Mouse (Mus musculus): ENCODE measurements around the gene Atp2b2. TPM values are rescaled to one million over a fixed set of nuclear protein-coding genes. Genes with fewer than 3 reads are reported as not detected.

Gene Atp2b2
- polyA plus RNA-seq, 1 experiment from 2014 or later = 5.2 TPM

DNA sequence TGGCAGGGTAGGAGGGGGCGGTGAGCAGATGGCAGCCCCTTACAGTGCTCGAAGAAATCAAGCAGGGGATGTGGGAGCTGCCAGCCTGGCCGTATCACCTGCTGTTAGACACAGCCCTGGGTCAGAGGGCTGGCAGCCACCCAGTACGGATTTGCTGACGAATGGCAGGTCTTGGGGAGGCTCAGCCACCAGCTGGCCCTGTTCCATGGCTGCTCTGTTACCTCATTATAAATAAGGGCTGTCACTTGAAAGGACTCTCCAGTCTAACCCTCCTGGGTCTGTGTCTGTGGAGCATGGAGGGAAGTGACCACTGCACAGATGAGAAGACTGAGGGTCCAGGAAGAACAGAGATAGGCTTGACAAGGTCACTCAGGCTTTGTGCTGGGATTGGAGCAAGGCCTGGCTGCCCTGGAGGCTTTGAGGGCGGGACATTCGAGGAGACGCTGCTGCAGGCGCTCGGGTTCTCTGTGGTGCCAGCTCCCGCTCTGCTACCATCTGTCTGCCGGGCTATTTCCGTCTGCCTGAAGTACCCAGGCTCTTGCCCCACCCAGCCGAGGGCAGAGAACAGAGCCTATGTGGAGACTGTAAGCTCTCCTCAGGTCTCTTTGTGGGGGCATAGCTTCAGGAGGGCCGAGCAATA, 181.6 kb downstream of the Atp2b2 start:
- no peak overlapping the region for H3K9ac ChIP-seq (ENCODE audit: low read length)
- no peak overlapping the region for H3K27ac ChIP-seq (ENCODE audit: low read depth, low read length)
- no peaks in the 10 kb centered on the region for H3K27me3 ChIP-seq (ENCODE audit: control insufficient read depth, insufficient read depth, low read length)
- DNase-seq (ENCODE audit: low spot score) (peak; percentile 21), ATAC-seq (ENCODE audit: insufficient read depth, low FRiP score, low TSS enrichment) (peak; percentile 74)
- no peak overlapping the region for H3K4me3 ChIP-seq (ENCODE audit: low read depth, low read length)
- H3K4me1 ChIP-seq (ENCODE audit: control insufficient read depth, insufficient read depth, low read length) = 0 out of 2 replicates have a peak, but pooled peaks cover 2% of the 10 kb centered on the region
- H3K9me3 ChIP-seq (ENCODE audit: control insufficient read depth, low read length) = no peaks in the 10 kb centered on the region
- no peak overlapping the region for H3K4me2 ChIP-seq (ENCODE audit: low read depth)
- 54% methylated on average over 15 of the region's 15 CpGs for WGBS
- H3K36me3 ChIP-seq (ENCODE audit: control insufficient read depth, insufficient read depth, low read length) = no peaks in the 10 kb centered on the region

- no peak overlapping the region for H3K9ac ChIP-seq (ENCODE audit: low read length)
- H3K36me3 ChIP-seq (ENCODE audit: control insufficient read depth, insufficient read depth, low read length) = no peaks in the 10 kb centered on the region
- no peaks in the 10 kb centered on the region for H3K9me3 ChIP-seq (ENCODE audit: control insufficient read depth, low read length)
- ATAC-seq (ENCODE audit: insufficient read depth, low FRiP score, low TSS enrichment) (no peak), DNase-seq (ENCODE audit: low spot score) (no peak)
- H3K4me1 ChIP-seq (ENCODE audit: control insufficient read depth, insufficient read depth, low read length) = 0 out of 2 replicates have a peak, but pooled peaks cover 2% of the 10 kb centered on the region
- no peak overlapping the region for H3K27ac ChIP-seq (ENCODE audit: low read depth, low read length)
- no peak overlapping the region for H3K4me2 ChIP-seq (ENCODE audit: low read depth)
- WGBS = 71% methylated on average over 9 of the region's 9 CpGs
- no peaks in the 10 kb centered on the region for H3K27me3 ChIP-seq (ENCODE audit: control insufficient read depth, insufficient read depth, low read length)
- no peak overlapping the region for H3K4me3 ChIP-seq (ENCODE audit: low read depth, low read length)
Measured at GRCm38 (mm10) chr6:113860023-113860734, 182.2 kb downstream of the Atp2b2 start.

DNA sequence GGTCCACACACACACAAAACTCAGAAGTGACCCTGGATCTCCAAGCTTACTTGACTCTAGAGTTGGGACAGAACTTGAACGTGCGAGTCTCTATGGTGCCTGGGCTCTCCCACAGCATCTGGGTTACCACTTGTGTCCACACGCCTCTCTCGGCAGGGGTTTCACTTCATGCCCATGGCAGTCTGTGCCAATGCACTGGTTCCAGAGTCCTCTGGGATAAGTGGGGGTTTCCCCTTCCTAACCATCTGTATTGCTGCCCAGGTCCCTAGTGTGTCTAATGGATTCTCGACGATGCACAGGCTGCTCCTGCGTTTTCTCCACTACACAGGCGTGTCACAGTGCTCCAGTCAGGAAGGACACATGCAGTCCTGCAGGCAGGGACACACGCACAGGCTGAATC, 184.1 kb downstream of the Atp2b2 start:
- Histone ChIP-seq H3K9me3 (ENCODE audit: control insufficient read depth, low read length) (no peaks in the 10 kb centered on the region), H3K9ac (ENCODE audit: low read length) (no peak overlapping the region), H3K4me2 (ENCODE audit: low read depth) (no peak overlapping the region), H3K4me1 (ENCODE audit: control insufficient read depth, insufficient read depth, low read length) (0 out of 2 replicates have a peak, but pooled peaks cover 2% of the 10 kb centered on the region), H3K27ac (ENCODE audit: low read depth, low read length) (no peak overlapping the region), H3K36me3 (ENCODE audit: control insufficient read depth, insufficient read depth, low read length) (no peaks in the 10 kb centered on the region), H3K27me3 (ENCODE audit: control insufficient read depth, insufficient read depth, low read length) (no peaks in the 10 kb centered on the region), H3K4me3 (ENCODE audit: low read depth, low read length) (no peak overlapping the region)
- DNase-seq (ENCODE audit: low spot score) (no peak), ATAC-seq (ENCODE audit: insufficient read depth, low FRiP score, low TSS enrichment) (no peak)
- WGBS = 85% methylated on average over 9 of the region's 9 CpGs

DNA sequence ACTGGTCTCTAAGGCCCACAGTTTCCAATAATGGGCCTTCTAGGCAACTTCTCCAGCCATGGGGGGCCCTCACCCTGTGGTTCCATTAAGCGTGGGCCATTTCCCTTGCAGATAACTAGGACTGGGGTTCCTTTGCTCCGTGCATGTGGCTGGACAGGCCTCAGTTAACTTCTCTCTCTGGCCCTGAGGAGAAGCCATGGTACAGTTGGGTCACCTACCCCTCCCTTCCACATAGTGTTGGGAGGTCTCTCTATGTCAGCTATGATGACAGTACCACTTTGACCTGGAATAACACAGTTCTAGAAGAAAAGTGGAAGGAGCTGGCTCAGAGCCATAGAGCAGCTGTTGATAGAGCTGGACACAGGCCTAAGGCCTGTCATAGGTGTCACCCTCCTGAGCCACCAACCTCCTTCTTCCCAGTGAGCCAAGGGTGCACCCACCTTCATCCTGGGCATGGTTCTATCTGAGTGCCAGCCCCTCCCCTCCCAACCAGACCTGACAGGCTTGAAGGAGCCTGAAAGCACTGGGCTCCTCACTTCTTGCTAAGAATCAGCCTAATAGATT, 185.0 kb downstream of the Atp2b2 start:
- no peaks in the 10 kb centered on the region for H3K36me3 ChIP-seq (ENCODE audit: control insufficient read depth, insufficient read depth, low read length)
- H3K27ac ChIP-seq (ENCODE audit: low read depth, low read length) = no peak overlapping the region
- no peak overlapping the region for H3K4me2 ChIP-seq (ENCODE audit: low read depth)
- ATAC-seq (ENCODE audit: insufficient read depth, low FRiP score, low TSS enrichment) (no peak), DNase-seq (ENCODE audit: low spot score) (no peak)
- 79% methylated on average over 2 of the region's 2 CpGs for WGBS
- no peaks in the 10 kb centered on the region for H3K9me3 ChIP-seq (ENCODE audit: control insufficient read depth, low read length)
- H3K27me3 ChIP-seq (ENCODE audit: control insufficient read depth, insufficient read depth, low read length) = no peaks in the 10 kb centered on the region
- no peak overlapping the region for H3K9ac ChIP-seq (ENCODE audit: low read length)
- 0 out of 2 replicates have a peak, but pooled peaks cover 2% of the 10 kb centered on the region for H3K4me1 ChIP-seq (ENCODE audit: control insufficient read depth, insufficient read depth, low read length)
- H3K4me3 ChIP-seq (ENCODE audit: low read depth, low read length) = no peak overlapping the region

GRCm38 (mm10) chr6:113856790-113857189, 185.6 kb downstream of the Atp2b2 start:
- no peak overlapping the region for H3K4me2 ChIP-seq (ENCODE audit: low read depth)
- ATAC-seq (ENCODE audit: insufficient read depth, low FRiP score, low TSS enrichment) (0 out of 2 replicates have a peak, but pooled peaks have one; percentile 32), DNase-seq (ENCODE audit: low spot score) (no peak)
- H3K9ac ChIP-seq (ENCODE audit: low read length) = no peak overlapping the region
- H3K27ac ChIP-seq (ENCODE audit: low read depth, low read length) = no peak overlapping the region
- 0 out of 2 replicates have a peak, but pooled peaks cover 2% of the 10 kb centered on the region for H3K4me1 ChIP-seq (ENCODE audit: control insufficient read depth, insufficient read depth, low read length)
- no peak overlapping the region for H3K4me3 ChIP-seq (ENCODE audit: low read depth, low read length)
- no peaks in the 10 kb centered on the region for H3K27me3 ChIP-seq (ENCODE audit: control insufficient read depth, insufficient read depth, low read length)
- 71% methylated on average over 15 of the region's 15 CpGs for WGBS
- no peaks in the 10 kb centered on the region for H3K9me3 ChIP-seq (ENCODE audit: control insufficient read depth, low read length)
- H3K36me3 ChIP-seq (ENCODE audit: control insufficient read depth, insufficient read depth, low read length) = no peaks in the 10 kb centered on the region

GRCm38 (mm10) chr6:113856095-113856646, 186.2 kb downstream of the Atp2b2 start:
- Histone ChIP-seq H3K9me3 (ENCODE audit: control insufficient read depth, low read length) (no peaks in the 10 kb centered on the region), H3K4me2 (ENCODE audit: low read depth) (no peak overlapping the region), H3K27me3 (ENCODE audit: control insufficient read depth, insufficient read depth, low read length) (no peaks in the 10 kb centered on the region), H3K4me3 (ENCODE audit: low read depth, low read length) (no peak overlapping the region), H3K9ac (ENCODE audit: low read length) (no peak overlapping the region), H3K36me3 (ENCODE audit: control insufficient read depth, insufficient read depth, low read length) (no peaks in the 10 kb centered on the region), H3K4me1 (ENCODE audit: control insufficient read depth, insufficient read depth, low read length) (0 out of 2 replicates have a peak, but pooled peaks cover 2% of the 10 kb centered on the region), H3K27ac (ENCODE audit: low read depth, low read length) (no peak overlapping the region)
- 81% methylated on average over 1 of the region's 1 CpGs for WGBS
- ATAC-seq (ENCODE audit: insufficient read depth, low FRiP score, low TSS enrichment) (no peak), DNase-seq (ENCODE audit: low spot score) (no peak)

- DNase-seq (ENCODE audit: low spot score) (no peak), ATAC-seq (ENCODE audit: insufficient read depth, low FRiP score, low TSS enrichment) (no peak; the same call in 1 of the 2 replicates)
- no peak overlapping the region for H3K4me2 ChIP-seq (ENCODE audit: low read depth)
- no peaks in the 10 kb centered on the region for H3K9me3 ChIP-seq (ENCODE audit: control insufficient read depth, low read length)
- no peaks in the 10 kb centered on the region for H3K27me3 ChIP-seq (ENCODE audit: control insufficient read depth, insufficient read depth, low read length)
- H3K4me1 ChIP-seq (ENCODE audit: control insufficient read depth, insufficient read depth, low read length) = no peaks in the 10 kb centered on the region
- no peaks in the 10 kb centered on the region for H3K36me3 ChIP-seq (ENCODE audit: control insufficient read depth, insufficient read depth, low read length)
- H3K9ac ChIP-seq (ENCODE audit: low read length) = no peak overlapping the region
- no peak overlapping the region for H3K27ac ChIP-seq (ENCODE audit: low read depth, low read length)
- no peak overlapping the region for H3K4me3 ChIP-seq (ENCODE audit: low read depth, low read length)
Measured at GRCm38 (mm10) chr6:113855581-113855980, 186.8 kb downstream of the Atp2b2 start.

- DNase-seq (ENCODE audit: low spot score) (peak; percentile 76), ATAC-seq (ENCODE audit: insufficient read depth, low FRiP score, low TSS enrichment) (no peak)
- H3K4me2 ChIP-seq (ENCODE audit: low read depth) = no peak overlapping the region
- H3K4me3 ChIP-seq (ENCODE audit: low read depth, low read length) = no peak overlapping the region
- no peaks in the 10 kb centered on the region for H3K9me3 ChIP-seq (ENCODE audit: control insufficient read depth, low read length)
- H3K27me3 ChIP-seq (ENCODE audit: control insufficient read depth, insufficient read depth, low read length) = no peaks in the 10 kb centered on the region
- no peaks in the 10 kb centered on the region for H3K4me1 ChIP-seq (ENCODE audit: control insufficient read depth, insufficient read depth, low read length)
- H3K27ac ChIP-seq (ENCODE audit: low read depth, low read length) = no peak overlapping the region
- no peaks in the 10 kb centered on the region for H3K36me3 ChIP-seq (ENCODE audit: control insufficient read depth, insufficient read depth, low read length)
- WGBS = 15% methylated on average over 3 of the region's 3 CpGs
- no peak overlapping the region for H3K9ac ChIP-seq (ENCODE audit: low read length)
Measured at GRCm38 (mm10) chr6:113852318-113852717, 190.1 kb downstream of the Atp2b2 start.
